Mouse (Mus musculus): ENCODE results near the gene Ube2v1.

GRCm38 (mm10) chr2:167595761-167596171, 36.1 kb downstream of the Ube2v1 start:
- no peak for TF ChIP-seq CTCF (IDR thresholded peaks at IDR 0.05; ENCODE audit: extremely low read depth, insufficient read length, insufficient replicate concordance, low read depth, low read length)
- TF ChIP-seq POLR2A (IDR thresholded peaks at IDR 0.05; ENCODE audit: low read depth, low read length), result no peak
